Mouse (Mus musculus): ENCODE results near the gene Vmn1r54. TPM values are rescaled to one million over a fixed set of nuclear protein-coding genes. Genes with fewer than 3 reads are reported as not detected.

The Vmn1r54 gene
- polyA plus RNA-seq, 1 experiment from 2014 or later = not detected

DNA sequence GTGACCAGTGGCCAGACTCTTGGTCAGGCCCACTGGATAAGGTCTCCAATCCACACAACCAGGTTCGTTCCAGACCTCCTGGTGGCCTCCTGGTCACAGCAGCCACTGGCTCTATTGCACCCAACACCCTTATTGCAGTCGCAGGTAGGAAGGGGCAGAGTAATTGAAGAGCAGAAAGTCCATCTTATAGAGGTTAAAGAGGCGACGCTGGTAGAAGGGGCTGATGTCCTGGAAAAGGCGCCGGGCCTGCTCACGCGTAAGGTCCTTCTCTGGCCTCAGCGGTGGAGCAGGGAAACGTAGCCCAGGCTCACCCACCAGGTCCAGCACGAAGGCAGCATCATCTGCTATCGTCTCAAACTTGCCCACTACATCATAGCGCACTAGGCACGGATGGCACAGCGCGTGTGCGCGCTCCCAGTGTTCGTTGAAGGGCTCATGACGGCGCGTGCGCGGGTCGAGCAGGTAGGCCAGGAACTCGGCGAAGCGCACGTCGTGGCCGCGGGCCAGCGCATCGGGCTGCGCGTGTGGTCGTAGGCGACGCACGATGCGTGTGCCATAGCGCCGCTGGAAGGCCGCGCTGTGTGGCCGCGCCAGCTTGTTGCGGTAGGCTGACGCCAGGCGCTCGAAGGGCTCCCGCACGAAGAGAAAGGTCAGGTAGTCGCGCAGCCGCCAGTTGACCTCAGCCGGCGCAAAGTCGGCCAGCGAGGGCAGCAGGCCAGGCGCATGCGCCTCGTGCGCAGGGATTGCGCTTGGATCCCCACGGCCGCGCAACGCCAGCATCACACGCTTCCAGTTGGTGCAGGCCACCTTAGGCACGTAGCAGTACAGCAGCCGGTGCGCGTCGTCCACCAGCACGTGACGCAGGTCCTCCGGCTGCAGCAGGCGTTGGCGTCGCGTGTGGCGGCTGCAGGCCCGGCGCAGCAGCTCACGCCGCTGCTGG, 63.0 kb downstream of the Vmn1r54 start:
- no peak overlapping the region for H3K27ac ChIP-seq (ENCODE audit: low read depth, low read length)
- H3K4me1 ChIP-seq (ENCODE audit: control insufficient read depth, insufficient read depth, low read length) = no peaks in the 10 kb centered on the region
- H3K36me3 ChIP-seq (ENCODE audit: control insufficient read depth, insufficient read depth, low read length) = no peaks in the 10 kb centered on the region
- no peak overlapping the region for H3K4me3 ChIP-seq (ENCODE audit: low read depth, low read length)
- 85% methylated on average over 87 of the region's 87 CpGs for WGBS
- no peak overlapping the region for H3K4me2 ChIP-seq (ENCODE audit: low read depth, low read length)
- ATAC-seq (ENCODE audit: low read depth) = no peak
- no peaks in the 10 kb centered on the region for H3K27me3 ChIP-seq (ENCODE audit: control insufficient read depth, insufficient read depth, low read length)
- H3K9me3 ChIP-seq (ENCODE audit: control insufficient read depth, low read length) = no peaks in the 10 kb centered on the region
- H3K9ac ChIP-seq (replicated peaks; ENCODE audit: low read depth, low read length) = no peak overlapping the region

- ATAC-seq (ENCODE audit: low read depth) = no peak
These were observed 69.9 kb downstream of the Vmn1r54 start for GRCm38 (mm10) chr6:90315961-90316360.

GRCm38 (mm10) chr6:90317510-90318258, 71.6 kb downstream of the Vmn1r54 start:
- H3K36me3 ChIP-seq (ENCODE audit: control insufficient read depth, insufficient read depth, low read length) = no peaks in the 10 kb centered on the region
- H3K4me1 ChIP-seq (ENCODE audit: control insufficient read depth, insufficient read depth, low read length) = 0 out of 2 replicates have a peak, but pooled peaks cover 3% of the 10 kb centered on the region
- no peak overlapping the region for H3K4me2 ChIP-seq (ENCODE audit: low read depth, low read length)
- no peaks in the 10 kb centered on the region for H3K27me3 ChIP-seq (ENCODE audit: control insufficient read depth, insufficient read depth, low read length)
- H3K27ac ChIP-seq (ENCODE audit: low read depth, low read length) = no peak overlapping the region
- no peak overlapping the region for H3K9ac ChIP-seq (replicated peaks; ENCODE audit: low read depth, low read length)
- WGBS = 39% methylated on average over 2 of the region's 2 CpGs
- no peaks in the 10 kb centered on the region for H3K9me3 ChIP-seq (ENCODE audit: control insufficient read depth, low read length)
- ATAC-seq (ENCODE audit: low read depth) = peak; percentile 65; the same call in 1 of the 2 replicates
- H3K4me3 ChIP-seq (ENCODE audit: low read depth, low read length) = no peak overlapping the region

More at GRCm38 (mm10) chr6:90315961-90316360, 69.9 kb downstream of the Vmn1r54 start:
- H3K4me2 ChIP-seq (ENCODE audit: low read depth, low read length) = no peak overlapping the region
- H3K36me3 ChIP-seq (ENCODE audit: control insufficient read depth, insufficient read depth, low read length) = no peaks in the 10 kb centered on the region
- H3K9me3 ChIP-seq (ENCODE audit: control insufficient read depth, low read length) = no peaks in the 10 kb centered on the region
- no peak overlapping the region for H3K27ac ChIP-seq (ENCODE audit: low read depth, low read length)
- H3K27me3 ChIP-seq (ENCODE audit: control insufficient read depth, insufficient read depth, low read length) = no peaks in the 10 kb centered on the region
- H3K4me1 ChIP-seq (ENCODE audit: control insufficient read depth, insufficient read depth, low read length) = 0 out of 2 replicates have a peak, but pooled peaks cover 3% of the 10 kb centered on the region
- H3K9ac ChIP-seq (replicated peaks; ENCODE audit: low read depth, low read length) = no peak overlapping the region
- WGBS = 86% methylated on average over 5 of the region's 5 CpGs
- no peak overlapping the region for H3K4me3 ChIP-seq (ENCODE audit: low read depth, low read length)

GRCm38 (mm10) chr6:90319019-90319418, 72.9 kb downstream of the Vmn1r54 start:
- no peak overlapping the region for H3K9ac ChIP-seq (replicated peaks; ENCODE audit: low read depth, low read length)
- 94% methylated on average over 2 of the region's 2 CpGs for WGBS
- H3K4me3 ChIP-seq (ENCODE audit: low read depth, low read length) = no peak overlapping the region

GRCm38 (mm10) chr6:90319475-90320191, 73.5 kb downstream of the Vmn1r54 start:
- Histone ChIP-seq H3K9ac (replicated peaks; ENCODE audit: low read depth, low read length) (no peak overlapping the region), H3K9me3 (ENCODE audit: control insufficient read depth, low read length) (no peaks in the 10 kb centered on the region), H3K27ac (ENCODE audit: low read depth, low read length) (no peak overlapping the region), H3K4me3 (ENCODE audit: low read depth, low read length) (no peak overlapping the region), H3K4me1 (ENCODE audit: control insufficient read depth, insufficient read depth, low read length) (0 out of 2 replicates have a peak, but pooled peaks cover 3% of the 10 kb centered on the region), H3K4me2 (ENCODE audit: low read depth, low read length) (no peak overlapping the region), H3K36me3 (ENCODE audit: control insufficient read depth, insufficient read depth, low read length) (no peaks in the 10 kb centered on the region), H3K27me3 (ENCODE audit: control insufficient read depth, insufficient read depth, low read length) (no peaks in the 10 kb centered on the region)
- ATAC-seq (ENCODE audit: low read depth) = no peak
- WGBS = 68% methylated on average over 7 of the region's 7 CpGs

More at GRCm38 (mm10) chr6:90319019-90319418, 72.9 kb downstream of the Vmn1r54 start:
- Histone ChIP-seq H3K9me3 (ENCODE audit: control insufficient read depth, low read length) (no peaks in the 10 kb centered on the region), H3K36me3 (ENCODE audit: control insufficient read depth, insufficient read depth, low read length) (no peaks in the 10 kb centered on the region), H3K4me1 (ENCODE audit: control insufficient read depth, insufficient read depth, low read length) (0 out of 2 replicates have a peak, but pooled peaks cover 3% of the 10 kb centered on the region), H3K4me2 (ENCODE audit: low read depth, low read length) (no peak overlapping the region), H3K27me3 (ENCODE audit: control insufficient read depth, insufficient read depth, low read length) (no peaks in the 10 kb centered on the region), H3K27ac (ENCODE audit: low read depth, low read length) (no peak overlapping the region)
- no peak for ATAC-seq (ENCODE audit: low read depth)

DNA sequence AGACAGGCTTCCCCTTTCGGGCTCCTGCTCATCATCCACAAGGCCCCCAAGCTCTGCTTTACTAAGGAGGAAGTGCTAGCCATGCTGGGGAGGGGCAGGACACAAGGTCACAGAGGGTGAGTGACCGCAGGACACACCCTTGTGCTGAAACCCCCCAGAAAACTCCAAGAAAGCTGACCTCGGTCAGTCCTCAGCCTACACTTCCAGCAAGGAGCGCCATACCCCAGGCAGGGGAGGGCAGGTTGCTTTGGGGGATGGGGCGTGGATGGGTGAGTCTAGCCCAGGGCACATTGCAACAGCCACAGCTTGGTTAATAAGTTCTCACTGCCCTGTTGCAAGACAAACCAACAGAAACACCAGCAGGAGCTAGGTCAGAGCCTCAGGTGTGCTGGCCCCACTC, 74.3 kb downstream of the Vmn1r54 start:
- no peak overlapping the region for H3K4me2 ChIP-seq (ENCODE audit: low read depth, low read length)
- no peak for ATAC-seq (ENCODE audit: low read depth)
- H3K36me3 ChIP-seq (ENCODE audit: control insufficient read depth, insufficient read depth, low read length) = no peaks in the 10 kb centered on the region
- no peaks in the 10 kb centered on the region for H3K9me3 ChIP-seq (ENCODE audit: control insufficient read depth, low read length)
- 81% methylated on average over 5 of the region's 5 CpGs for WGBS
- no peak overlapping the region for H3K9ac ChIP-seq (replicated peaks; ENCODE audit: low read depth, low read length)
- H3K4me3 ChIP-seq (ENCODE audit: low read depth, low read length) = no peak overlapping the region
- H3K27ac ChIP-seq (ENCODE audit: low read depth, low read length) = no peak overlapping the region
- 0 out of 2 replicates have a peak, but pooled peaks cover 3% of the 10 kb centered on the region for H3K4me1 ChIP-seq (ENCODE audit: control insufficient read depth, insufficient read depth, low read length)
- no peaks in the 10 kb centered on the region for H3K27me3 ChIP-seq (ENCODE audit: control insufficient read depth, insufficient read depth, low read length)

Other genes with a start within 250 kb of the Vmn1r54 start
- not detected in 2 replicates for gene Vmn1r47, start 230.2 kb upstream of the Vmn1r54 start, polyA plus RNA-seq (2014; fragmentation: Nextera tagmentation; extraction: Ambion mirVana)
- gene Vmn1r48, start 209.5 kb upstream of the Vmn1r54 start, polyA plus RNA-seq (2014; fragmentation: Nextera tagmentation; extraction: Ambion mirVana) = not detected in 2 replicates
- not detected in 2 replicates for gene Vmn1r49, start 167.8 kb upstream of the Vmn1r54 start, polyA plus RNA-seq (2014; fragmentation: Nextera tagmentation; extraction: Ambion mirVana)
- gene Vmn1r50, start 144.9 kb upstream of the Vmn1r54 start, polyA plus RNA-seq (2014; fragmentation: Nextera tagmentation; extraction: Ambion mirVana) = not detected in 2 replicates
- gene Vmn1r51, start 123.7 kb upstream of the Vmn1r54 start, polyA plus RNA-seq (2014; fragmentation: Nextera tagmentation; extraction: Ambion mirVana) = 0.05 TPM in 1 of 2 replicates, not detected in the other
- not detected in 2 replicates for gene Vmn1r52, start 71.5 kb upstream of the Vmn1r54 start, polyA plus RNA-seq (2014; fragmentation: Nextera tagmentation; extraction: Ambion mirVana)
- gene V1ra8, start 43.5 kb upstream of the Vmn1r54 start, polyA plus RNA-seq (2014; fragmentation: Nextera tagmentation; extraction: Ambion mirVana) = not detected in 2 replicates
- gene Vmn1r53, start 21.9 kb upstream of the Vmn1r54 start, polyA plus RNA-seq (2014; fragmentation: Nextera tagmentation; extraction: Ambion mirVana) = not detected in 2 replicates
- not detected in 2 replicates for gene BC048671, start 54.9 kb downstream of the Vmn1r54 start, polyA plus RNA-seq (2014; fragmentation: Nextera tagmentation; extraction: Ambion mirVana)
- gene Chst13, start 78.9 kb downstream of the Vmn1r54 start, polyA plus RNA-seq (2014; fragmentation: Nextera tagmentation; extraction: Ambion mirVana) = 0.21 and 0.28 TPM in 2 replicates
- gene Uroc1, start 87.0 kb downstream of the Vmn1r54 start, polyA plus RNA-seq (2014; fragmentation: Nextera tagmentation; extraction: Ambion mirVana) = not detected in 2 replicates
- 13.7 and 16.4 TPM in 2 replicates for gene Zxdc, start 123.2 kb downstream of the Vmn1r54 start, polyA plus RNA-seq (2014; fragmentation: Nextera tagmentation; extraction: Ambion mirVana)
- gene Cfap100, start 182.5 kb downstream of the Vmn1r54 start, polyA plus RNA-seq (2014; fragmentation: Nextera tagmentation; extraction: Ambion mirVana) = 7.4 and 8.5 TPM in 2 replicates
- 16.1 and 16.6 TPM in 2 replicates for gene Klf15, start 216.3 kb downstream of the Vmn1r54 start, polyA plus RNA-seq (2014; fragmentation: Nextera tagmentation; extraction: Ambion mirVana)
- gene Aldh1l1, start 240.1 kb downstream of the Vmn1r54 start, polyA plus RNA-seq (2014; fragmentation: Nextera tagmentation; extraction: Ambion mirVana) = 53.3 and 53.5 TPM in 2 replicates